Mouse (Mus musculus) small intestine, adult 2 months (tissue): ENCODE data around the gene Agtrap.

Source experiments
- CTCF ChIP-seq: fragments of 200-500 bp; IDR thresholded peaks from 2 replicates; pipeline ENCODE4 v1.5.1; 2012; ENCODE audit warnings: low read depth, mild to moderate bottlenecking, control low read depth, inconsistent platforms, low read length, moderate library complexity, mixed read lengths; ENCODE audit not compliant: insufficient replicate concordance, insufficient read length; ENCODE audit errors: extremely low read depth
- POLR2A ChIP-seq: fragments of 200-500 bp; IDR thresholded peaks from 2 replicates; pipeline ENCODE4 v1.6.1; 2012; ENCODE audit warnings: low read depth, mild to moderate bottlenecking, control low read depth, inconsistent platforms, low read length, moderate library complexity

DNA sequence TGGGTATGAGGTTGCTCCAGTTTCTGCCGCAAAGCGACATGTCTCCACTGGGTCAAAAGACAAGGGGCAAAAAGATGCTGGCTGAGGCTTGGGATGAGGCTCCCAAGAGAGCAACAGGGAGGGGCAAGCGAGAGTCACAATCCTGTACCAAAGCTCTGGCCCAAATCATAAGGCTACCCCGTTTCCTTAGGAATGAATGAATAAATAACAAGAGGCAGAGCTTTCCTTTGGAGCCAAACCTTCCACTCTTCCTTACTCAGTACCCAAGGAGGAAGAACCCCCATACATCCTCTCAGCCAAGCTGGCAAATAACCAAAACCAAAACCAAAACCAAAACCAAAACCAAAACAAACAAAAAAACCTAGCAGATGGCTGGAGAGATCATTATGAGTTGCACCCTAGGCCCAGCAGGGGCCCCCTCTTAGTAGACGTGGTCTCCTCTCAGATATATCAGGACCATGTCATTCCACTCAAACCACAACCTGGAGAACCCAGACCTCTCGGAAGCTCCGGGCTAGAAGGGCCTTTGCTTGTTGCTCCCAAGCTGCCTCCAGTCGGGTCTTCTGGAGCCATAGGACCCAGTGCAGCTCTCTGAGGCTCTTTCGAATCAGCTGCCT is 18.1 kb downstream of the Agtrap start:
- no peak for TF ChIP-seq POLR2A
- TF ChIP-seq CTCF = no peak
